Comparison of ENCODE assay signal across 15 mouse cellular contexts in genomic region chr2:144128038-144128402, GRCm38 (mm10).
DNase-seq lines count a peak whose midpoint lies in the region; ATAC-seq lines count a peak whose summit lies in the region.
"Had no signal": no experiment of that assay in that cellular context is flagged by ENCODE, and none has a peak within 500 bp of the region (broad histone marks: within the 10 kb centered on the region; RNA-seq: fewer than 3 reads in every experiment).

No protein-coding gene starts in this region.

- DNase-seq in forebrain, embryonic 11.5 days (ENCODE audit: low spot score) = no peak
- no peak for DNase-seq in forebrain, embryonic 10.5 days (ENCODE audit: extremely low spot score, low spot score)
- DNase-seq in neural tube, embryonic 11.5 days (ENCODE audit: low spot score) = no peak
- no peak for DNase-seq in neural tube, embryonic 10.5 days (ENCODE audit: extremely low spot score, low spot score)
- DNase-seq in heart, postnatal 4 days = no peak
- no peak for DNase-seq in yolk sac, embryonic 10.5 days (ENCODE audit: low spot score)
- DNase-seq in cerebellum, adult 8-10 months = no peak
- DNase-seq: cerebellum, adult 11 months; heart, adult 18-20 months had no signal

- no peaks in the 10 kb centered on the region for H3K27me3 ChIP-seq in forebrain, embryonic 11.5 days (ENCODE audit: control insufficient read depth, insufficient read depth, low read length)
- H3K27me3 ChIP-seq in forebrain, embryonic 10.5 days (ENCODE audit: poor library complexity, severe bottlenecking) = 0 out of 2 replicates have a peak, but pooled peaks cover 8% of the 10 kb centered on the region
- H3K27me3 ChIP-seq in neural tube, embryonic 11.5 days (ENCODE audit: control insufficient read depth, insufficient read depth, low read length) = no peaks in the 10 kb centered on the region
- H3K27me3 ChIP-seq in kidney, embryonic 15.5 days = no peaks in the 10 kb centered on the region
- H3K27me3 ChIP-seq: intestine, embryonic 15.5 days; limb, embryonic 12.5 days; liver, embryonic 15.5 days; stomach, embryonic 15.5 days had no signal

- no peak overlapping the region for H3K4me3 ChIP-seq in forebrain, embryonic 11.5 days (ENCODE audit: low read depth, low read length)
- no peak overlapping the region for H3K4me3 ChIP-seq in forebrain, embryonic 10.5 days
- no peak overlapping the region for H3K4me3 ChIP-seq in neural tube, embryonic 11.5 days (ENCODE audit: low read depth, low read length)
- no peak overlapping the region for H3K4me3 ChIP-seq in kidney, embryonic 15.5 days (replicated peaks)
- H3K4me3 ChIP-seq: intestine, embryonic 15.5 days; limb, embryonic 12.5 days; liver, embryonic 15.5 days; stomach, embryonic 15.5 days had no signal

- H3K27ac ChIP-seq in forebrain, embryonic 11.5 days (ENCODE audit: low read depth, low read length) = no peak overlapping the region
- no peak overlapping the region for H3K27ac ChIP-seq in forebrain, embryonic 10.5 days
- H3K27ac ChIP-seq in neural tube, embryonic 11.5 days (ENCODE audit: low read depth, low read length) = no peak overlapping the region
- peak overlapping the region; percentile 59; the same call in 1 of the 2 replicates for H3K27ac ChIP-seq in kidney, embryonic 15.5 days
- H3K27ac ChIP-seq: intestine, embryonic 15.5 days; limb, embryonic 12.5 days; liver, embryonic 15.5 days; stomach, embryonic 15.5 days had no signal

- no peaks in the 10 kb centered on the region for H3K4me1 ChIP-seq in forebrain, embryonic 11.5 days (replicated peaks; ENCODE audit: control insufficient read depth, insufficient read depth, low read length)
- H3K4me1 ChIP-seq in forebrain, embryonic 10.5 days = 0 out of 2 replicates have a peak, but pooled peaks cover 5% of the 10 kb centered on the region
- no peaks in the 10 kb centered on the region for H3K4me1 ChIP-seq in neural tube, embryonic 11.5 days (ENCODE audit: control insufficient read depth, insufficient read depth, low read length)
- H3K4me1 ChIP-seq in kidney, embryonic 15.5 days = peaks cover 15% of the 10 kb centered on the region
- H3K4me1 ChIP-seq: intestine, embryonic 15.5 days; liver, embryonic 15.5 days; stomach, embryonic 15.5 days had no signal

- no peaks in the 10 kb centered on the region for H3K9me3 ChIP-seq in forebrain, embryonic 11.5 days (ENCODE audit: control insufficient read depth, low read length)
- no peaks in the 10 kb centered on the region for H3K9me3 ChIP-seq in forebrain, embryonic 10.5 days
- H3K9me3 ChIP-seq in neural tube, embryonic 11.5 days (ENCODE audit: control insufficient read depth, low read length) = no peaks in the 10 kb centered on the region
- no peaks in the 10 kb centered on the region for H3K9me3 ChIP-seq in kidney, embryonic 15.5 days (replicated peaks)
- H3K9me3 ChIP-seq: intestine, embryonic 15.5 days; liver, embryonic 15.5 days; stomach, embryonic 15.5 days had no signal

- peak; percentile 60 for ATAC-seq in forebrain, embryonic 11.5 days (replicated peaks; ENCODE audit: low FRiP score)
- ATAC-seq in neural tube, embryonic 11.5 days (ENCODE audit: insufficient read depth, low FRiP score, low TSS enrichment) = peak; percentile 70; the same call in 1 of the 2 replicates
- ATAC-seq in kidney, embryonic 15.5 days (replicated peaks; ENCODE audit: low FRiP score) = 0 out of 2 replicates have a peak, but pooled peaks have one; percentile 38
- ATAC-seq: activated CD4-positive, CD25-positive, alpha-beta regulatory T cell, adult 4 months; intestine, embryonic 15.5 days had no signal

- H3K4me2 ChIP-seq in forebrain, embryonic 11.5 days (ENCODE audit: low read depth, low read length, severe bottlenecking) = no peak overlapping the region
- H3K4me2 ChIP-seq in neural tube, embryonic 11.5 days (ENCODE audit: low read depth) = no peak overlapping the region
- no peak overlapping the region for H3K4me2 ChIP-seq in kidney, embryonic 15.5 days
- H3K4me2 ChIP-seq: intestine, embryonic 15.5 days; limb, embryonic 12.5 days; liver, embryonic 15.5 days; stomach, embryonic 15.5 days had no signal

- no peak overlapping the region for H3K9ac ChIP-seq in forebrain, embryonic 11.5 days (ENCODE audit: low read length)
- H3K9ac ChIP-seq in neural tube, embryonic 11.5 days (ENCODE audit: low read length) = no peak overlapping the region
- no peak overlapping the region for H3K9ac ChIP-seq in kidney, embryonic 15.5 days
- H3K9ac ChIP-seq: intestine, embryonic 15.5 days; limb, embryonic 12.5 days; liver, embryonic 15.5 days; stomach, embryonic 15.5 days had no signal

- H3K36me3 ChIP-seq in forebrain, embryonic 11.5 days (ENCODE audit: control insufficient read depth, insufficient read depth, low read length) = no peaks in the 10 kb centered on the region
- no peaks in the 10 kb centered on the region for H3K36me3 ChIP-seq in forebrain, embryonic 10.5 days (replicated peaks)
- no peaks in the 10 kb centered on the region for H3K36me3 ChIP-seq in neural tube, embryonic 11.5 days (ENCODE audit: control insufficient read depth, insufficient read depth, low read length)
- no peaks in the 10 kb centered on the region for H3K36me3 ChIP-seq in kidney, embryonic 15.5 days
- H3K36me3 ChIP-seq: intestine, embryonic 15.5 days; limb, embryonic 12.5 days; liver, embryonic 15.5 days; stomach, embryonic 15.5 days had no signal

- 83% methylated on average over 3 of the region's 3 CpGs for WGBS in forebrain, embryonic 11.5 days
- WGBS in forebrain, embryonic 10.5 days = 92% methylated on average over 3 of the region's 3 CpGs
- 84% methylated on average over 3 of the region's 3 CpGs for WGBS in neural tube, embryonic 11.5 days
- WGBS in kidney, embryonic 15.5 days = 73% methylated on average over 3 of the region's 3 CpGs
